Mouse (Mus musculus) olfactory bulb, adult 2 months (tissue): ENCODE measurements around the gene Cmc1.
A peak's percentile ranks its signal among the peaks of the same experiment; 100 is the strongest.

ENCODE experiments used
- CTCF ChIP-seq: fragments of 200-500 bp; IDR thresholded peaks from 2 replicates; pipeline ENCODE4 v1.5.1; 2012; ENCODE audit warnings: low read depth, mild to moderate bottlenecking, low read length, moderate library complexity; ENCODE audit not compliant: insufficient read depth
- POLR2A ChIP-seq: fragments of 200-500 bp; IDR thresholded peaks from 2 replicates; pipeline ENCODE4 v1.6.1; 2012; ENCODE audit warnings: mild to moderate bottlenecking, low read depth, low read length, moderate library complexity; ENCODE audit not compliant: insufficient read depth

DNA sequence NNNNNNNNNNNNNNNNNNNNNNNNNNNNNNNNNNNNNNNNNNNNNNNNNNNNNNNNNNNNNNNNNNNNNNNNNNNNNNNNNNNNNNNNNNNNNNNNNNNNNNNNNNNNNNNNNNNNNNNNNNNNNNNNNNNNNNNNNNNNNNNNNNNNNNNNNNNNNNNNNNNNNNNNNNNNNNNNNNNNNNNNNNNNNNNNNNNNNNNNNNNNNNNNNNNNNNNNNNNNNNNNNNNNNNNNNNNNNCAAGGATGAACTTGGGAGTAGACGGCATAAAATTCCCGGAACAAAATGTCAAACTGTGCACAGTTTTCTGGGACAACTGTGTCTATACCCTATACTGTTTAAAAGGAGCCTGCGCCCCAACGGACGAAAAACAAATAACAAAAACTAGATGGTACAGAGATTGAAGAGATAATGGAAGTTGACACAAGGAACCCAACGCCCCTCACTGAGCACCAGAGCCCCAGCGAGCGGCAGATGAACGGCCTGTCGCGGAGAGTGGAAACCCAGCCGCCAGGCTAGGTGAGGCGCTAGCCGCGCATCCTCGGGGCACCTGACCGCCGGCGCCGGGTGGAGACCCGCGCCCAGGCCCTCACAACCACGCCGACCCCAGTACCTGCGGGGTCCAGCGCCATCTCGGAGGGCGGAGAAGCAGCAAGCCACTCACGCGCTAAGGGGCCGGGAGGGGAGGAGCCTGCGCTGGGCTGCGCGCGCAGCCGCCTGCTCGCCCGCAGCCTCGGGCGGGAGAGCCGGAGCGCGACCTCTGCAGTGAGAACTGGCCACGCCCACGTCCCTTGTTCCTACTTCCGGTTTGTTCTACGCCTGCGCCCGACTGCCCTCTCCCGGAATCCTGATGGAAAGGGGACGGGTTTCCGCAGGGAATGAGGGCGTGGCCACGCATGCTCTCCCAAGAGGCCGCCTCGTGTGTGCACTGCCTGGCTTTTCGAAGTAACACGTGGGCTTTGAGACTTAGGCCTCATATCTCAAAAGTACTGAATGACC, at the start of gene Cmc1:
- no peak for TF ChIP-seq CTCF
- TF ChIP-seq POLR2A, result peak; percentile 76
